Mouse (Mus musculus): ENCODE results near the gene Gm26558.

DNA sequence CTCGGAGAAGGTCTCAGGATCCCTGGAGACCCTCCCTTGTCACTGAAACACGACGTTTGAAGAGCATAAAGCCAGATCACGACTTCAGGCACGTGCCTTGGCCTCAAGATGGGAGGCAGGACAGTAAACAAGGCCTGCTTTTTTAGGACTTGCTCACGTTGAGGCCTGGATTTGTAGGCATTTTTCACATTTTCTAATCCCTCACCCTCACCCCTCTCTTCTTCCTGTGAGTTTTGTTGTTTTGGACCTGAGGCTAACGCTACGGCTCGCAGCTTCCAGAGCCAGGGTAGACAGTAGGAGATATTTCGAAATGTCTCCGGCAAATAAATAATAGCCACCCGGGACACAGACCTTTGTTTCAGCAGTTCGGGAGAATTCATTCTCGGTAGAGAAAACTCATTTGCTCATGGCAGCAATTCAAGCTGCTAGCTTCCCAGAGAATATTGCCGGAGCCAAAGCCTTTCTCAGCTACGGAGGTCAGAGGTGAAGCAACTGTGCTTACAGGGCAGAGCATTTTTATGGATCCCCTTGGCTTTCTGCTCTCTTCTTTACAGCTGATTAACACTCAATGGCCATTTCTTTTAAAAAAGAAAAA lies 18.8 kb downstream of the Gm26558 start:
- TF ChIP-seq CTCF (IDR thresholded peaks at IDR 0.05 in 2 of 3, conservative IDR thresholded peaks at IDR 0.05 in 1 of 3; ENCODE audit: control insufficient read depth in 1 of 3, insufficient read depth in 1 of 3, low read depth in 2 of 3, low read length in 3 of 3, poor library complexity in 1 of 3, severe bottlenecking in 1 of 3) = no peak
- no peak for TF ChIP-seq POLR2A (IDR thresholded peaks at IDR 0.05; ENCODE audit: control insufficient read depth in 1 of 2, insufficient read depth in 1 of 2, low read depth in 1 of 2, low read length in 2 of 2, poor library complexity in 1 of 2)
- no peak for TF ChIP-seq MYC (IDR thresholded peaks at IDR 0.05; ENCODE audit: low read depth, low read length)
- no peak for TF ChIP-seq NELFE (IDR thresholded peaks at IDR 0.05; ENCODE audit: low read depth, low read length)
- no peak for TF ChIP-seq MAX (IDR thresholded peaks at IDR 0.05; ENCODE audit: low read length)
- no peak for TF ChIP-seq TCF12 (IDR thresholded peaks at IDR 0.05; ENCODE audit: low read depth, low read length)
- TF ChIP-seq ELF1 (IDR thresholded peaks at IDR 0.05; ENCODE audit: low read depth, low read length) = no peak
- TF ChIP-seq RCOR1 (IDR thresholded peaks at IDR 0.05; ENCODE audit: low read depth, low read length) = no peak
- no peak for TF ChIP-seq BHLHE40 (IDR thresholded peaks at IDR 0.05; ENCODE audit: borderline replicate concordance, low read depth, low read length)
- no peak for TF ChIP-seq JUND (IDR thresholded peaks at IDR 0.05; ENCODE audit: low read depth, low read length)
- TF ChIP-seq USF1 (IDR thresholded peaks at IDR 0.05; ENCODE audit: low read depth, low read length) = no peak
- no peak for TF ChIP-seq KAT2A (conservative IDR thresholded peaks at IDR 0.05; ENCODE audit: low read depth, low read length)
- no peak for TF ChIP-seq EP300 (IDR thresholded peaks at IDR 0.05; ENCODE audit: low read depth in 1 of 2, low read length in 2 of 2)
- TF ChIP-seq MYB (IDR thresholded peaks at IDR 0.05; ENCODE audit: low read depth, low read length) = no peak
